Mouse (Mus musculus): ENCODE data around the gene Car5a.
A peak's percentile ranks its signal among the peaks of the same experiment; 100 is the strongest.

Gene Car5a

GRCm38 (mm10) chr8:121932668-121933520 is 11.8 kb downstream of the Car5a start:
- DNase-seq = no peak

DNA sequence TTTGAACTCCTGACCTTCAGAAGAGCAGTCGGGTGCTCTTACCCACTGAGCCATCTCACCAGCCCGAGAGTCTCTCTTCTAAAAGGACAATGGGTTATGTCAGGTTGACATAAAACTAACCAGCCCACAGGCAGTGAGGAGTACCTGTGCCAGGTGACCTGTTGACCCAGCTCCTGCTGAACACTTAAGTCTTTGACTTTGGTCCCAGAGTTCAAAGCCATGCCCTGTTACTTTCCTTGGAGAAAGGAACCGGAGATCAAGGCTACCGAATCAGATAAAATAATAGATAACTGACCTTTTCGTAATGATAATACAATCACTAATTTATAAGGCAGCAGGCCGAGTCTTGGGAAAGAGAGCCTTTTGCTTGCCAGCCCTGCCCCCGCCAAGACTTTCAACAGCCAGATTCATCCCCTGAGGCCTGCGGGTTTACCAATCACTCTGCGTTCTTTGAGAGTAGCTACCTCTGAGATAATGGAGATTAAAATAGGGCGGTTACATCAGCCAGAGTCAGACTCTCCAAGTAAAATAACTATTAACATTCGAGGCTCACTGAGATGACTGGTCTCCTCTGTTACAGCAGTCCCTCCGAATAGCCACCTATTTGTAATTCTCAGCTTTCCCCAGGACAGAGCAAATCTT is 12.6 kb downstream of the Car5a start:
- no peak for DNase-seq

DNA sequence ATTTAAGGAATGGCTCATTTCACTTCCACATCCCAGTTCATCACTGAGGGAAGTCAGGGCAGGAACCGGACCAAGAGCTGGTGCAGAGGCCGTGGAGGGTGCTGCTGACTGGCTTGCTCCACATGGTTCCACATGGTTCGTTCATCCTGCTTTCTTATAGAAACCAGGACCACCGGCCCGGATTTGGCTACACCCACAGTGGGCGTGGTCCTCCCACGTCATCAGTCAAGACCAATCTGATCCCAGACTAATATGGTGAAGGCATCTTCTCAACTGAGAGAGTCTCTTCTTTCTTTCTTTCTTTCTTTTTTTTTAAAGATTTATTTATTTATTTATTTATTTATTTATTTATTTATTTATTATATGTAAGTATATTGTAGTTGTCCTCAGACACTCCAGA is 13.1 kb downstream of the Car5a start:
- DNase-seq = no peak

DNA sequence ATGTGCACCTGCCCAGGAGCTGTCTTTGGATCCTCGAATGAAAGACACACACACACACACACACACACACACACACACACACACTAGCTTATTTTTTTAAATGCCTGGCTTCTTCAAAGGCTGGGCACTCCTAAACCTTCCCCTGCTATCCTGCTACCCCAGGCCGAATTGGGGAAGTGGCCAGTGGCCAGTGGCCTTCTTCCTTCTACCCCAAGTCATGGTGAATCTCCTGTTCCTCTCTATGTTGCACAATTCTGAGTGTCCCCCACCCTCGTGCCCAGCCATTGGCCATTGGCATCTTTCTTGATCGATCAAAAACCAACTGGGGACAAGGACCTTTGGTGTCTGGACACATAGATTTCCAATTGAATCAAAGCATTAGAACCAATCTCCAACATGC is 14.7 kb downstream of the Car5a start:
- DNase-seq = no peak

- peak; percentile 60 for DNase-seq
Measured at GRCm38 (mm10) chr8:121927316-121927715, 17.4 kb downstream of the Car5a start.

- no peak for DNase-seq
Measured at GRCm38 (mm10) chr8:121926266-121926665, 18.4 kb downstream of the Car5a start.

- peak; percentile 77 for DNase-seq
Measured at GRCm38 (mm10) chr8:121925624-121926023, 19.1 kb downstream of the Car5a start.

GRCm38 (mm10) chr8:121924681-121925080 is 20.0 kb downstream of the Car5a start:
- no peak for DNase-seq

GRCm38 (mm10) chr8:121922101-121922500 is 22.6 kb downstream of the Car5a start:
- no peak for DNase-seq

GRCm38 (mm10) chr8:121921582-121921981 is 23.1 kb downstream of the Car5a start:
- DNase-seq = no peak

- no peak for DNase-seq
Measured at GRCm38 (mm10) chr8:121919731-121920130, 25.0 kb downstream of the Car5a start.

DNA sequence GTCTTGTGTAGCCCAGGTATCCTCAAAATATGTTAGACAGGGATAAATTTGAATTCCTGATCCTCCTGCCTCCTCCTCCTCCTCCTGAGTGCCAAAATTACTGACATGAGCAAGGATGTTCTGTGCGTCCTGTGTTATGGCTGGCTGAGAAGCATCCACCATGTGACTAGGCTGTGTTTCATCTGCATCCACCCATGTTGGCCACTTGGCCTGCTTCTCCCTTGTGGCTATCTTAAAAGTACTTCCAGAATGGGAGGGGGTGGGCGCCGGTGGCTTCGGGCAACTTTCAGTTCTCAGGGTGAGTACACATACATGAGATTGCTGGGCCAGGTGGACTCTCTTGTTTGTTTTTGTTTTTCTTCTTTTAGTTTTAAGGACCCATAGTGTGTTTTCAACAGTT is 25.5 kb downstream of the Car5a start:
- DNase-seq = no peak

- DNase-seq = no peak
Measured at GRCm38 (mm10) chr8:121913378-121913777, 31.3 kb downstream of the Car5a start.

DNA sequence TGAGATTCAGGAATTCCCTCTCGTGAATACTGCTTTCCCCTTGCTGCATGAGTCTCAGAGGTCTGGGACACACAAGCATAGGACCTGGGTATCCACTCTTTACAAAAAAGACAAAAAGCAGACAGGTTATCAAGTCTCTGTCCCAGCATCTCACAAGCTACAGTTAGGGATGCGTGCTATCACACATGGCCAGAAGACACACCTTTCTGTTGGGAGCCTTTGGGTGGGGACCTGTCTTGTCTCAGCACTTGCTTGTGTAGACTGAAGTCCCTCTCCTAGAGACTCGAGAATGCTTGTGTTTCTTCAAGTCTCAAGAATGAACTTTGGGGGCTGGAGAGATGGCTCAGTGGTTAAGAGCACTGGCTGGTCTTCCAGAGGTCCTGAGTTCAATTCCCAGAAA is 31.9 kb downstream of the Car5a start:
- DNase-seq = no peak

DNA sequence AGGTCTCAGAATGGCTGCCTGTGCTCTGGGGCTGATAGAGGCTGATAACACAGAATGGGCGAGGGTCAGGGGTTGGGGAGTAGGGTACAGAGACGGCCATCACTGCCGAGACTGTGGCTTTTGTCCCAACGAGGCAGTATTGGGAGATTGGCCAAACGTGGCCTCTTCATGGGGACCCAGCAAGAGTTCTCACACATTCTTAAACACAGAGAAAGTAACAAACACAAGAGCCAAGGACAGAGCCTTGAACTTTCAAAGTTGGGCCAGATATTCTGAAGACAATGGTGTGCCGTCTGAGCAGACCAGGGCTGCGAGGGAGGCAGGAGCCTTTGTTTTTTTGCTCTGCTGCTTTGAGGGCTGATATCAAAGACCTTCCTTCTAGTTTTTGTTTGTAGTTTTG is 32.7 kb downstream of the Car5a start:
- DNase-seq = no peak

- no peak for DNase-seq
Measured at GRCm38 (mm10) chr8:121911400-121911799, 33.3 kb downstream of the Car5a start.

DNA sequence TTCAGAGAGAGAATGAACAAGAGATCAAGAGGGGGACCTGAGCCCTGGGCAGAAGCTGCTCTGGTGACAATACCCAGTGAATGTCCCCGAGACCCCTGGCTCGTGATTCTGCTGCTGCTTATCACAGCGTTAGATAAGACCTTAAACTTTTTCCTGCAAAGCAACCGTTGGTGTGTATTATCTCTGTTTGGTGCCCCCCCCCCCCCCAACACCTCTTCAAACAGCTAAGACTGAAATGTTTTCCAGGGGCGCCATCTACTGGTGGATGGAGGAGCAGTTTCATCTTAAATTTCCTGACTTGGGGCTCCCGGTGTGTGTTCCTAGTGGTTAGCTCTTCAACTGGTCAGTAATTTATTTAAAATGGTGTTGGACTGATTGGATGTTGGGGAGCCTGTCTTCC is 35.0 kb downstream of the Car5a start:
- peak; percentile 89 for DNase-seq

GRCm38 (mm10) chr8:121909148-121909541 is 35.6 kb downstream of the Car5a start:
- DNase-seq = peak; percentile 36

DNA sequence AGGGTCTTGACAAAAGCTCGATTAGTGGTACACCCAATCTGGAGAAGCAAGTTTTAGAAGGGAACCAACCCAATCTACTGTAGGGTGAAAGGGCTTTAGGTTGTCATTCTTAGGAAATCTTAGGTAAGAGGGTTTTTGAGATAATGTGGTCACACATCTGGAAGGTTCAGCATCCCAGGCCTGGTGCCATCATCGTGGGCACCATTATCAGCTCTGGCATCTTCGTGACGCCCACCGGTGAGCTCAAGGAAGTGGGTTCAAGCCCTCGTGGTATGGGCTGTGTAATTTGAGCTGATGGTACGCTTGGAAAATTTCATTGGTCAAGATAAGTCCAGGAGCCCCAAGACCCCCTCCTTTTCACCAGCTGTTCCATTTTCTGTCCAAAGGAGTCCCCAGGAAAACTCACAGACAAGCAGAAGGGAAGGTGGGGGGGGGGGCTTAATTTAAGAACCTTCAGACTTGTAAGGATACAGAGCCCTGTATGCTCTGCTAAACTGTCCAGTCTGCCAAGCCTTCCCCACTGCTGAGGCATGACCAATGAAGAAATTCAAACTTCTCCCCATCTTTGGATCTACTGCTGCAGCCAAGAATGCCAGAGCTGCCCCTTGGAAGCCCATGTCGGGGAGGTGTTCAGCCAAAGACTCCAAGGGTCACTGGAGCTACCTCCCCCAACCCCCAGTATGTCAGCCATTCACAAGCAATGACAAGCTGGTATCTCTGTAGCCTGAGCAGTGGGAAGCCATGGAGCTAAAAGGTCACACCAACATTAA is 36.1 kb downstream of the Car5a start:
- peak; percentile 57 for DNase-seq

DNA sequence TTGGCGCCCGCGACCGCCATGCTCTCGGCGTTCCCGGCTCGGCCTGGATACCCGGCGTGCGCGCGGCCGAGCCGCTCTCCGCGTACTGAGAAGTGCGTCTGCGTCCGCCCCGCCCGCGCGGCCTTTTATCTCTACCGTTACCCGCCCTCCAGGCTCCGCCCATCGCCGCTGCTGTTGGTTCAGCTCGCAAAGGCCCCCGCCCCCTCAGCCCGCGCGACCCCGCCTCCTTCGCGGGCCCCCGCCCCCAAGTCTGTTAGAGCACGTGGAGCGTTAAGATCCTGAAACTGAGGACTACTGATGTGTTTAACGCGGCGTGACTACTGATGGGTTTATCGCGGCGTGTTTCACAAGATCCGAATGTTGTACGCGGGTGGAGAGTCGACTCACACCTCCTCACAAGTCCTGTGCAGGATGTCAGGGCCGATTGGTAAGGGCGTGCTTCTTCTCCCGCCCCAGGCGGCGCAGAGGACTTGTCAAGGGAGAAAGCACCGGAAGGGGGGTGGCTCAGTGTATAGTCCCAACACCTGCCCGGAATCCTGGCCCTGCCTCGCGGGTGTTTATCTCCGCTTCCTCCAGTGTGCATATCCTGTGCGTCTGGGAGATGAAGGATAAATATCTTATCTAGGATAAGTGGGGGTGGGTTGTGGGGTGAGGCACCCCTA is 37.0 kb downstream of the Car5a start, which contains the start of gene Slc7a5:
Gene Slc7a5, minus strand, starts transcription at position 108 of the 662 bp plus-strand sequence.
- DNase-seq = peak; percentile 96

DNA sequence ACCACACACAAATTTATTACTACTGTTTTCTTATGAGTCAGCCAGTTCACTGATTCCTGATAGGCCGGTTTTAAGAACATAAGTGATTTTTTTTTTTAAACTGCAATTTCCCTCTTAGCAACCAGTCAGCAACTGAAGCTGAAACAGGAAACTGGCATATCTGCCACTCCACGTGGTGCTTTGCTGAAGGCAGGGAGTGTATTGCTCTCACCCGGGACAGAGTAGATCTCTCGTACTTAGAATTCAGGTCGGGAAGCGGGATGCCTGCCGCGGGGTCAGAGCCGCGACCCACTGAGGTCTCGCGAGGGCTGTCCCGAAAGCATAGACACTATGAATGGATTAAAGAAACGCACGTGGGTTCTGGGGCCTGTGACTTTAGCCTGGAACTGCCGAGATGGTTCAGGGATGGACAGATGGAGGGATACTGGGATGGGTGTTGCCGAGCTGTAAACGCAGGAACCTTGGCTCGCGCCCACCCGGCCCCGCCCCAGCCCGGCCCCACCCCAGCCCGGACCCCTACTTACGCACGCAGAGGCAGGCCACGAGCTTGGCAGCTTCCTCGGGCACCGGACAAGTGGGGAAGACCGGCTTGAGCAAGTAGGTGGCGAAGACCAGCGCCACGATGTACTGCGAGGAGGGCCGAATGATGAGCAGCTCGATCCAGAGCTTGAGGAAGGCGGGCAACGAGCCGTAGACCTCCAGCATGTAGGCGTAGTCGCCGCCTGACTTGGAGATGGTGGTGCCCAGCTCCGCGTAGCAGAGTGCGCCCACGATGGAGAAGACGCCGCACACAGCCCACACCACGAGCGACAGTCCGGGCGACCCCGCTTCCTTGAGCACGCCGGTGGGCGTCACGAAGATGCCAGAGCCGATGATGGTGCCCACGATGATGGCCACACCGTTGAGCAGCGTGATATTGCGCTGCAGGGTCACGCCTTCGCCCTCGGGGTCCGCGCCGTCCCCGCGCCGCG is 37.9 kb downstream of the Car5a start:
- DNase-seq = peak; percentile 62

DNA sequence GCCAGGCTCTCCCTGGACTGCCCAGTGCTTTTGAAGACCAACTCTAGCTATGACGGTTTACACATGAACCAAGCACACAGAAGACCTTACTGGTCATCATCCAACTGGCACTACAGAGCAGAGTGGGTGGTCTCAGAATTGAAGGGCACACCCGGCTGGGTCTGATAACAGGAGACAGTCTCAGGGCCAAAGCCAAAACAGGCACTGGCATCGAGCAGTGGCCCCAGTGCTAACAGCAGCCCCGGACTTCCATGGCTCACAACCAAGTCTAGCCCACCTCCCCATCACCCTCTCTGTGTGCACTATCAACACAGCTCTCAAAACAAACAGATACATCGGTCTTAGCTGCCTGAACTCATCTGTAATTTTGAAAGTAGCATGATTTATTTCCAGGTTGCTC is 38.8 kb downstream of the Car5a start:
- peak; percentile 44 for DNase-seq
